Mouse (Mus musculus) erythroblast, embryonic 14.5 days (primary cell): Measurements from ENCODE around the gene Tgfbr1.

ENCODE experiments used
- GATA1 ChIP-seq: IDR thresholded peaks from 2 replicates; pipeline ENCODE4 v1.6.1; 2012; ENCODE audit warnings: low read length, inconsistent platforms, mixed read lengths
- TAL1 ChIP-seq: IDR thresholded peaks from 3 replicates; pipeline ENCODE4 v1.6.1; 2012; ENCODE audit warnings: low read length, inconsistent platforms, mixed read lengths

DNA sequence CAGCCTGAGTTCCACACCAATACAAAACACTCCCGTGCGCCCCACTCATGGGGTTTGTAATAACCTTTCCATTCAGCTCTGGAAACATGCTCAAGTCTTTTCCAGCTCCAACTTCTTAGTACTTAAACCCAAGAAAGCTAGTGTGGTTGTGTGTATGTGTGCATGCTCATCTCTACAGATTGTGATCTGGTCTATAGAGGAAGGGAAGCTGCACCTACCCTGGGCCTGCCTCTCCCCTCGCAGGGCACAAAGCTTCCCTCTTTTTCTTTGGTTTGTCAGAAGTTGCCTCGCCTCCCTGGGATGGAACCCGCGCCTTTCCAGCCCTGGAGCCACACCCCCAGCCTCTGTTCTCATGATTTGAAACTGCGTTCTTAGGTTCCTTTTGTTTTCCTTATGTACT is 67.2 kb downstream of the Tgfbr1 start:
- TF ChIP-seq TAL1 (no peak), GATA1 (no peak)
